Mouse (Mus musculus): ENCODE results near the gene Memo1. TPM values are rescaled to one million over a fixed set of nuclear protein-coding genes. Genes with fewer than 3 reads are reported as not detected.
A peak's percentile ranks its signal among the peaks of the same experiment; 100 is the strongest.

Memo1 gene
- total RNA-seq, 2 experiments from 2014 or later, result 40.5 to 44.0 TPM

DNA sequence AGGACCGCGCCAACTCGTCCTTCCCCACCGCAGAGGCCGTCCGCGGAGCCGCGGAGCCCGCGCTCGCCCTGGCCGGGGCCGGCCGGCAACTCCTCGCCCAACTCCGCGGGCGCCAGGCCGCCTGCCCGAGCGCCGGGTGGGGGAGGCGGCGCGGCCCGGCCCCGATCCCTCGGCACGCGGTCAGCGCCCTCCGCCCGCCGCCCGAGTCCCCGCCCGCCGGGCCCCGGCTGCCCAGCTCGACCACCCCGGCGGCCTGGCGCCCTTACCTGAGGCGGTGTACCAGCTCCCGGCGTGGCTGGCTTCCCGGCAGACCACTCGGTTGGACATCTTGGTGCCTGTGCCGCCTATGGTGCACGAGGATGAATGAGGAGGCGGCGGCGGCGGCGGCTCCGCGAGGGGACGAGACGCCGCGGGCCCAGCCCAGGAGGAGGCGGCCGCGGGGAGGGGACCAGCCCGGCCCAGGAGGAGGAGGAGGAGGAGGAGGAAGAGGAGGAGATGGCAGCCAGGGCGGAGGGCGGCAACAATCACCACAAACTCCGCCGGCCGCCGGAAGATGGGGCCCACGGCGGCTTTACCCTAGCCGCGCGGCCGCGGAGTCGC lies 795 bp downstream of the Memo1 start:
- peak; percentile 71 to 83 for DNase-seq (ENCODE audit: low spot score in 2 of 2)

DNA sequence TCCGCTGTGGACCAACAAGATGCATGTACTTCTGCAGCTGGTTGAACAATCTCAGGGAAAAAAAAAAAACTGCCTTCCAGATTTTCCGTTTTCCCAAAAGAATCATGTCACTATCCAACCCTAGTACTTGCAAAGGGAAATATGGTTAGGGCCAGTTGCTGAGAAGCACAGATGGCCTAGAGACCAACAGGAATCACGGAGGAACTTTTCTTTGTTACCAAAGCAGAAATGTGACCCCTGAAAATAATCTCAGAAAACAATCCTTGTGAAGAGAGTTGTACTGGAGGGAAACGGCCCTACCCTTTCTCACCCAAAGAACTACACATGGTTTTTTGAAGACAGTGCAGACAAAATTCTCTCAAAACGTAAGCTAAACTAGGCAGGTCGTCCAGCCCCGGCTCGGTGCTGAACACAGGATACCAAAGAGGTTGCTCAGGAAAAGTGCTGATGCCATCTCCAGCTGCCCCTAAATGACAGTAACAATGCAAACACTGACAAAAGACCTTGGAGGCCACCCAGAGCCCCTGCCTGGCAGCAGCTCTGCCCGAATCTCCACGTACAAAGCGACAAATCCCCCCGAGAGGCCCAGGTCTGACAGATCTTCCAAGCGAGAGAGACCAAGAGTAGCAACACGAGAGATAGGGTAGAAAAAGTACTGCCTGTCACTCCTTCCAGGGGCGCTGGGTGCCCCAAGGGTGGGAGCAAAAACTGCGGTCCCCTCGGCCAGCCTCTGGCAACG lies 1.5 kb downstream of the Memo1 start:
- DNase-seq (ENCODE audit: low spot score in 2 of 2), result peak in 1 of 2 experiments; percentile 33

DNA sequence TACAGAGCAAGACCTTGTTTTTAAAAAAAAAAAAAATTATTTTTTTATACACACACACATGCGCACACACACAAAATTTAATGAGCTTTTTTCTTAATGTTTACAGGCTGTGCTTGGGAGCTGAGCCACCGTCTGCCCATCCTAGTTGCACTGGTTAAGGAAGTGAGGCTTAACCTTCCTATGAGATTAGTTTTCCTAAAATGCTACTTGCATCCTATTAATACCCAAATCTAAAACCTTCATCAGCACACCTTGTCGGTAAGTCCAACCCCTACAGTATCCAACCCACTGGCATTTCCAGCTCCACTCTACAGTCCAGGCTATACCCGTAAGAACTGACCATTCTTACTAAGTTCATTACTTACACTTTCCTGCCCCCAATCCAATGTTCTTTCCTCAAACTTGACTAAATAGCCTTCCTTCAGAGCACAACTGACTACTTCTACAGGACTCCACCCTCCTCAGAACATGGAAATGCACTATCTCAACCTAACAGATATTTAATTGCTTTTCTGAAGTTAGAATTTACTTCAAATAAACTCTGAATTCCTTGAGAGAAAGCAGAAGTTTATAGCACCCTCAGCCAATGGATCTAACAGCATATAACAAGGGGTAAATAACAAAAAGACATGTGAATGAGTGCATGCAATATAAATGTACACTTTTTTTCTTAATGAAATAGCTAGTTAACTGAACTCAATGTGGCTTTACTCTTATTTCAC lies 3.5 kb downstream of the Memo1 start:
- DNase-seq (ENCODE audit: low spot score in 2 of 2), result no peak

DNA sequence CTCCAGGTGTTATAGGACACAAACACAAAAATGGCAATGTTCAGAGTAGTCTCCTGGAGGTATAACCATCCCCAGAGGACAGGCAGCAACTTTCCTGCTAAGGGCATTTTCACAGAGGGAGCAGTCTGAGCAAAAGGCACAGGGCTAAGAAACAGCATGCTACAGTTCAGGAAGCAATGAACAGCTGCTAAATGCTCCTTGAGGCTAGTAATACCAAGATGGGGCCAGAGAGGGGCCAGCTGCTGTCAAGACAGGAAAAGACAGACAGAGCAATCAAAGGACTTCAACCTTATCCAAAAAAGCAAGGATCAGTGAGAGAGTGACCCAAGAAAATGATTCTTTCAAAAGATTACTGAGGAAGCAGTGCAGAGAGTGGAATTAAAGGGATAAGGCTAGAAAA lies 4.5 kb downstream of the Memo1 start:
- no peak for DNase-seq (ENCODE audit: low spot score in 2 of 2)

DNA sequence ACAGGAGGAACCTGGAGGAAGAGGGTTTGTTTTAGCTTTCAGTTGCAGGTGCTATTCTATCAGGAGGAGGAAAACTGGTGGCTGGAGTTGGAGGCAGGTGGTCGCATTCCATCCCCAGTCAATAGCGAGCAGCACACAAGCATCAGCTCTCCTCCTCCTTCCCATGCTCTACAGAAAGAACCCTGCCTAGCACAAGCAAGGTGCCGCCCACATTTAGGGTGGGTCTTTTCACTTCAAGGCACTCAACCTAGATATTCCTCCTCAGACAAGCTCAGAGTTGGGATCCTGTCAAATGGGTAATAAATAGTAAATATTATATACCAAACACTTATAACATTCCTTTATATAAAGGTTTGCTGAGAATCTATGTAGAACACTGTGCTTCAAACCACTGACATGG lies 5.1 kb downstream of the Memo1 start:
- DNase-seq (ENCODE audit: low spot score in 2 of 2), result no peak

DNA sequence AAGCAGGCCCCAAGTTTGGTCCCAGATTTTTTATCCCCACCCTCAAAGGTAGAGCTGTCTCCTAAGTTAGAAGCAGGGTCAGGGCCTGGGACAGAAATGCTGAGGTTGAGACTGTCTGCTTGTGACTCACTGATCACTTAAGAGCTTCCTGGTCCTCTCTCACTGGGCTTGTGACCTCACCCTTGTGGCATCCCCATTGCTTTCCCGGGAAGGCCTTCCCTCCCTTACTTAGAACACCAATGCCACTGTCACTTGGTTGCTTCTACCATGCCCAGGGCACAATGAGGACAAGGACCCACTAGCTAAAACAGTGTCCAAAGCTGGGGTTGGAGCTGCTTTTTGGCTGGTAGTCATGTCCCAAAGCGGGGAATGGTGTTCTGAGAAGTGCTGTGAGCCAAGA lies 6.7 kb downstream of the Memo1 start:
- no peak for DNase-seq (ENCODE audit: low spot score in 2 of 2)

DNA sequence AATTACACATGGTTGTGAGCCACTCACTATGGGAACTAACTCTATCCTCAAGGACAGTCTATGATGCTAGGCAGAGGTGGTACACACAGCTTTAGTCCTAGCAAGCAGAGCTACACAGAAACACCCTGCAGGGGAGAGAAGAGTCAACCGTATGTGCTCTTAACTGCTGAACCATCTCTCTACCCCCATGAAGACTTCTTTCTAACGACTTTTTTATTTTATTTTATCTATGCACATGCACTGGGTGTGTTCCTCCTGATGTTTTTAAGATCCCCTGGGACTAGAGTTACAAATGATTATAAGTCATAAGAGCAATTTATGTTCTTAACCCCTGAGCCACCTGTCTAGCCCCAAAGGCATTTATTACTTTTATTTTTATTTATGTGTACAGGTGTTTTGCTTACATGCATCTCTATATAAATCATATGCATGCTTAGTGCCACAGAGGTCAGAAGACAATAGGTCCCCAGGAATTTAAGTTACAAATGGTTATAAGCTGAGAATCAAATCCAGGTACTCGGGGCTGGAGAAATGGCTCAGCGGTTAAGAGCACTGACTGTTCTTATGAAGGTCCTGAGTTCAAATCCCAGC lies 9.1 kb downstream of the Memo1 start:
- no peak for DNase-seq (ENCODE audit: low spot score in 2 of 2)

DNA sequence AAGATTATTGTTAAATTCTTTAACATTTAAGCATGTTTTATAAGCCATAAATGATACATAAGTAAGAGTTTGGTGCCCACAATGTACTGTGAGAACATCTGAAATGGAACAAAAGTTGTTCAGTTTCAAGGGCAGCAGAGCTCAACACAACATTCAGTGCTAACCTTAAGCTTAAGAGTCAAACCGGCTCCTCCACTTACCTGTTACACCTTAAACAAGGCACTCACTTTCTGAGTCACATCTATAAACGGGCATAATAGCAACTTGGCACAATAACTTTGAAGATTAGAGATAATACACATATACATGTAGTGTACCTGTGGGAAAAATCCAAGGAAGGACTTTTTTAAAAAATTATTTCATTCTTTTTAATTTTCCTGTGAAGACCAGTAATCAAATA lies 9.6 kb downstream of the Memo1 start:
- no peak for DNase-seq (ENCODE audit: low spot score in 2 of 2)

DNA sequence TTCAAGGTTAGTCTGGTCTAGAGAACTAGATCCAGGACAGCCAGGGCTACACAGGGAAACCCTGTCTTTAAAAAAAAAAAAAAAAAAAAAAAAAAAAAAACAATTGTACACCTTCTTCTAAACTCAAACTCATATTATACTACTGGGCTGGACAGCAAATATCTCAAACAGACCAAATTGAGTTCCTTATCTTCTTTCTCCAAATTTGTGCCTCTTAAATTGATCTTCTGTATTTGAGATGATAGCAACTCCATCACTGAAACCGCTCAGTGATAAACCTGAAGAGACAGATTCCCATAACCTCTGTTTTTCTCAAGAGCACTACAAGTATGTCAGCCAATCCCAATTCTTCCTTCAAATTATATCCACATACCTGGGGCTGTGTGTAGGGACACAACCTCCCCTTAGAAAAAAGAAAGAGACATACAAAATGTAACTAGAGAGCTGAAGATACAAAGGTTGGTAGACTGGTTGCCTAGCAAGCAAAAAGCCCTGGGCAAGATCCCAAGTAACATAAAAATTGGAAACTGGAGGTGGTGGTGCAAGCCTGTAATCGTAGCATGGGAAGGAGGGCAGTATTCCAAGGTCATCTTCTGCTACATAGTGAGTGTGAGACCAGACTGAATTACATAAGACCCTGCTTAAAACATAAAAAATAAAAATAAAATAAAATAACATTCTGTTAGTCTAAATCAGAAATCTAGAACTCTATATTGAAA lies 10.8 kb downstream of the Memo1 start:
- DNase-seq (ENCODE audit: low spot score in 2 of 2), result peak in 1 of 2 experiments; percentile 65

DNA sequence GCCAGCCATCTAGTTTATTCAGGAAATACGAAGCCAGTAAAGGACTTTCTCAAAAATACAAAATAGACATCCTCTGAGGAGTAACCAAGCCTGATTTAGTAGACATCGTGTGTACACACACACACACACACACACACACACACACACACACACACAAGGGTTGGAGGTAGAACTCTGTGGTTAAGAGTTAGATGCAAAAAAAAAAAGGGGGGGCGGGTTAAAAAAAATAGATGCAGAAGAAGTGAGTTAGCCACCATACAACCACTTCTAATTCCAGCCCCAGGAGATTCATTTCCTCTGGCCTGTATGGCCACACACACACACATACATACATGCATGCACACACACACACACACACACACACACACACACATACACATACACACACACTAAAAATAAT lies 13.3 kb downstream of the Memo1 start:
- DNase-seq (ENCODE audit: low spot score in 2 of 2), result no peak

DNA sequence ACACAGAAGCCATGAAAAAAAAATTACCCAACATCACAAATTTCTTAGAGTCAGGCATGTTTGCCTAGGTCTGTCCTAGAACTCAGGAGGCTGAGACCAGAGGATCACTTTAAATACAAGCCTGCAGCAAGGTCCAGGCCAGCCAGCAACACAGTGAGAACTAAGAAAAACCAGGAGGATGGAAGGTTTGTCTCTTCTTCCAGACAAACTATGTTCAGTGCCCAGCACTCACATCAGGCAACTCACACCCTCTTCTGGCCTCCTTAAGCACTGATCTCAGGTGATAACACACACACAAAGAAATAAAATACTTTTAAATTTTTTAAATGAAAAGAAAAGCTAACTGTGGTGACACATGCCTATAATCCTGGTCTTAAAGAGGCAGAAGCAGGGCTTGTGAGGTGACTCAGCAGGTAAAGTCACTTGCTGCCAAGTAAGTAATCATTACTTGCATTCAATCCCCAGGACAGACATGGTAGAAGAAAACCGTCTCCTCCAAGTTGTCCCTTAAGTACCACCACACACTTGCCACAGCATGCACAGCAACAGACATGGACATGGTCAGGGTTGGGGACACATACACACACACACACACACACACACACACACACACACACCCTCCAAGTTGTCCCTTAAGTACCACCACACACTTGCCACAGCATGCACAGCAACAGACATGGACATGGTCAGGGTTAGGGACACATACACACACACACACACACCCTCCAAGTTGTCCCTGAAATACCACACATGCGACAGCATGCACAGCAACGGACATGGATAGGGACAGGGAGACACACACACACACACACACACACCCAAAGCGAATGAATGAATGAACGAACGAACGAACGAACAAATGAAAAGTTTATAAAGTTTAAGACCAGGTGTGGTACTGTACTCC lies 16.1 kb downstream of the Memo1 start:
- no peak for DNase-seq (ENCODE audit: low spot score in 2 of 2)

DNA sequence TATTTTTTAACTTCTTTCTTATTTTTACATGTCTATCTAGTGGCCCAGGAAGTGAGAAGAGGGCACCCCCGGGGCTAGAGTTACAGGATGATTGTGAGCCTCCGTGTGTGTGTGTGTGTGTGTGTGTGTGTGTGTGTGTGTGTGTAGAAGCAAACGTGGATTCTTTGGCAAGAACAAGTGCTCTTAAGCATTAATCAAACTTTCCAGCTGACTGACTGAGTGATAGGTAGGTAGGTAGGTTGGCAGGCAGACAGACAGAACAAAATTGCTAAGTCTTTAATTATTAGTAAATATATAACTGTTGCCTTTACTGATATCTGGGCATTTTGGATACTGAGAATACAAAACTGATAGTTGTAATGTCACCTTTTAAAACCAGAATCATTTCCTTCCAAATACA lies 20.9 kb downstream of the Memo1 start:
- DNase-seq (ENCODE audit: low spot score in 2 of 2), result no peak

DNA sequence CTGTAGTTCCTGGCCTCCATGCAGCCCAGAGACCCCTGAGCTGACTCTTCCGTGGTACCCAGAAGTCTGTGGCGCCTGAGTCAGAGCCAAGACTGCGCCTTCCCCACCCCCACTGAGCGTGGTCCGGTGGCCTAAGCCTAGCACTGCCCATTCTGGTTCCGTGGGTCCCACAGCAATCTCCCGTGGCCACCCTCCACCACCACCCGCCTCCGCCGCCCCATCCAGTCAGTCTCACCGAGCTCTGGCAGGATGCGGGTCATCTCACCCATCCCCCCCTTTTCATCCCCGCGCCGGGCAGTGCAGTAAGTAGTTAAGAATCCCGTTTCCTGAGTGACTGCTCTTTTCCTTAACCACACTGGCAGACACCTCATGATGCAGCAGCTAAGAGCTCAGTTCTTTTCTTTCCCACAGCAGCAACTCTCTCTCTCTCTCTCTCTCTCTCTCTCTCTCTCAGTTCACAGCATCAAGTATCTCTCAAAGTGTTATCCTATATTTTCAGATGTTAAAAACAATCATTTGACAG lies 22.6 kb downstream of the Memo1 start:
- no peak for DNase-seq (ENCODE audit: low spot score in 2 of 2)

DNA sequence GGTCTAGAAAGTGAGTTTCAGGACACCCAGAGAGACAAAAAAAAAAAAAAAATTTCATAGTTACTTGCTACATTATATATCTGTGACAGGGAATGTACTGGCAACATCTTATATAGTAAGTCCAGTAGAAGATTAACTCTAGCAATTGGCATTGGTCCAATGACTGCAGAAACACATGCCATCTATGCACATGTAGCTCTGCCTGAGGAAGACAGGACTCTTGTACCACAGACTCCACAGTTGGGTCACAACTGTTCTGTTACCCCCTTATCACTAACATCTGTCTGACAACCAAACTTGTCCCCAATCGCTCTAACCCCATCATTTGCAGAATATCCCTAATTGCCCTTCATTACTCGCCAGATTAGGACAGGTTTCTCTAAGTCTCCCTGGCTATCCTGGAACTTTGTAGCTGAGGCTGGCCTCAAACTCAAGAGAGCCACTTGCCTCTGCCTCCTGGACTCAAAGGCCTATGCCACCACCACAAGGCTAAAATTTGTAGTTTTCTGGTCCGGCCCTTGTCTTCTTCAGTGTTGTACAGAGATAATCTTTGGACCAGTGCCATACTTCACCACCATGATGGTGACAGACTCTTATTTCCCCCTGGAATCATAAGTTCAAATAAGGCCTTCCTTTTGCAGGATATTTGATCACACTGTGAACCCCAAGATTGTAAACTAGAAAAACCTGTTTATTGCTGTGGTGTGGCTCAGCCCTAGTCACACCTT lies 23.6 kb downstream of the Memo1 start:
- no peak for DNase-seq (ENCODE audit: low spot score in 2 of 2)

DNA sequence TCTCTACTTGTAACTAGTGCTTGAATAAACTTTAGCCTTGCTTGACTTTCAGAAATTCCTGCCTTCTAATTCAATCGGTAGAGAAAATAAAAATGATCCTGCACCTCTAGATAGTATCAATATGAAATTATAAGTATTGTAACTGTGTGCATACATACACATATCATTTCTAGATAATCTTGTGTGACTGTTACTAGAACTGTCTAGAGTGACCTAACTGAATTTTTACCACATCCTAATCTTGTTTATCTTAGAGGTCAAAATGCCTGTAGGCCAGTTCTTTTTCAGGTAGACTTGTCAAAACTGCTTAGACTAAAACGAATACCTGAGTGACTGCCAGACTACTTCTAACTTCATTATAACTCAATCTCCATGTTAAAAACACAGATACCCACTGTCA lies 25.1 kb downstream of the Memo1 start:
- no peak for DNase-seq (ENCODE audit: low spot score in 2 of 2)

DNA sequence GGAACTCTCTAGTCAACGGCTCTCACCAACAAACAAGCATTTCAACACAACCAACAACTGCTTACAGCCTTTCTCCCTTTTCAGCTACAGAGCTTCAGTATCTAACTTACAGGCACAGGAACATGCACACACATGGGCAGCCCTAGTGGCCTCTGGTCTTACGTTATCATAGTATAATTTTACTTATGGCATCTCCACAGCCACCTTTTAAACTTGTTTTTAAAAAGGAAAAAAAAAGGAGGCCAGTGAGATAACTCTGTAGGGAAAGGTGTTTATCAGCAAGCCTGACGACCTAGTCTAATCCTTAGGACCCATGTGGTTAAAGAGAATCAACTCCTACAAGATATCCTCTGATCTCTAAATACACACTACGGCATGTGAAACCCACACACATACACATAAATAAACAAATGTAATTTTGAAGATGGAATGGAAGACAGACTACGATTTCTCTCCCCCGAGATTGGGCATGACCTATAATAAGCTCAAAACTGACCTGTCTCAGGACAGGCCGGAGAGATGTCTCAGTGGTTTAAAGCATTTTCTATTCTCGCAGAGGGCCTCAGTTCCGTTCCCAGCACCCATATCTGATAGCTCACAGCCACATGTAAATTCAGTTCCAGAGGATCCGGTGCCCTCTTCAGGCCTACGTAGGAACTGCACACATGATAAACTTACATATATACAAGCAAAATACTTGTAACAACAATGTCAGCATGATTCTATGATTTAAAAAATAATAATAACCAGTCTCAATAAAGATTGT lies 27.7 kb downstream of the Memo1 start:
- no peak for DNase-seq (ENCODE audit: low spot score in 2 of 2)

DNA sequence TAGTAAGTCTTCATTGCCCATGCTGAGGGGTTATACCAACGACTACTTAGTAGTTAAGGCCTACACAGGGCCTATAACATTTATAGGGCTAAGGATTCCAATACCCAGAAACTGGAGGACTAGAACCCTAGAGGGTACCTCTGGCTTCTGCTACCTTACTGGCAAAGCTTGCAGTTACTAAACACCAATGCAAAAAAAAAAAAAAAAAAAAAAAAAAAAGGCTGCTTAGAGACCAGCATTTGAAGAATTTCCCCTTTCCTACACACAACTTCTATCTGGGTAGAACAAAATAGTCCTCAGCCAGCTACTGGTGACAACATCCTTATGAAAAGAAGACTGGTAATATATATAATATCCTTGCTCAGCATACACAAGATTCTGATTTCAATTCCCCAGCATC lies 29.7 kb downstream of the Memo1 start:
- DNase-seq (ENCODE audit: low spot score in 2 of 2), result no peak

DNA sequence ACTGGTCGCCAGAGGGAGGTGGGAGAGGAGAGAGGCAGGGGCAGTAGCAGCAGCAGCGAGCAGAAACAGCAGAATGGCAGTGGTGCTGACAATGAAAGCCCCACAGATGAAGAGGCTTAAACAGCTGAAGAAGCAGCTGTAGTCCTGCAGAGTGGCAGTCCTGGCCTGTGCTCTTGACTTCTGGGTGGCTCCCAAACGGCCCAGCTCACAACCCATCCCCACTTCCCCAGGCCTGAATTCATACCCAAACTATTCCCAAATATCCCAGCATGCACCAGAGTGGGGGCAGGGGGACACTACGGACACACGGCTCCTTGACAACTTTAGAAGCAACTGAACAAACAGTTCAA lies 30.2 kb downstream of the Memo1 start:
- no peak for DNase-seq (ENCODE audit: low spot score in 2 of 2)
